19 mouse cellular contexts compared by ENCODE assay signal in the genomic region with DNA sequence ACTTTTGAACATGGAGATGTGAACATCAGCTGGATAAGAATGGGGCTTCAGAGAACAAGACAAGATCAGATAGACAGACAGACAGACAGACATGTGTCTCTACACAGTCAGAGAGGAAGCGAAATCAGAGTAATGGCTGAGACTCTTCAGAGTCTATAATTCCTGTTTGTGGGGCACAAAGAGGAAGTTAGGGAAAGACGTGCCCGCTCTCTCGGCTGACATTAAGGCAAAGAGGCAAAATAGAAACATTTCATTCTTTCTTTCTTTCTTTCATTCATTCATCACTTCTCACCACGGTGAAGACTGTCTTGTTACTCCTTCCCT. TPM values are rescaled to one million over a fixed set of nuclear protein-coding genes. Genes with fewer than 3 reads are reported as not detected.
A peak's percentile ranks its signal among the peaks of the same experiment; 100 is the strongest.
DNase-seq lines count a peak whose midpoint lies in the region; ATAC-seq and TF ChIP-seq lines count a peak whose summit lies in the region.
"Had no signal": no experiment of that assay in that cellular context is flagged by ENCODE, and none has a peak within 500 bp of the region (broad histone marks: within the 10 kb centered on the region; RNA-seq: fewer than 3 reads in every experiment).

No protein-coding gene starts in this region.

- no peaks in the 10 kb centered on the region for H3K27me3 ChIP-seq in midbrain, embryonic 11.5 days (ENCODE audit: control insufficient read depth, insufficient read depth, low read length)
- H3K27me3 ChIP-seq in midbrain, postnatal 0 days (ENCODE audit: insufficient read depth, low read length), result no peaks in the 10 kb centered on the region
- H3K27me3 ChIP-seq: embryonic facial prominence, embryonic 12.5 days; forebrain, embryonic 15.5 days; lung, embryonic 15.5 days; midbrain, embryonic 12.5 days had no signal

- H3K4me2 ChIP-seq in midbrain, embryonic 11.5 days, result no peak overlapping the region
- H3K4me2 ChIP-seq in midbrain, postnatal 0 days (ENCODE audit: low read depth, low read length, poor library complexity, severe bottlenecking), result no peak overlapping the region
- H3K4me2 ChIP-seq: embryonic facial prominence, embryonic 12.5 days; forebrain, embryonic 15.5 days; liver, embryonic 11.5 days; lung, embryonic 15.5 days; midbrain, embryonic 12.5 days had no signal

- H3K4me3 ChIP-seq in midbrain, embryonic 11.5 days (ENCODE audit: low read depth, low read length), result no peak overlapping the region
- no peak overlapping the region for H3K4me3 ChIP-seq in midbrain, postnatal 0 days (ENCODE audit: low read depth, low read length)
- H3K4me3 ChIP-seq in bone marrow macrophage, adult 2 months (ENCODE audit: insufficient read depth, low read length), result peak overlapping the region; percentile 8
- H3K4me3 ChIP-seq: embryonic facial prominence, embryonic 12.5 days; forebrain, embryonic 15.5 days; lung, embryonic 15.5 days; midbrain, embryonic 12.5 days; myocyte had no signal

- TF ChIP-seq POLR2A in bone marrow macrophage, adult 2 months (IDR thresholded peaks at IDR 0.05; ENCODE audit: borderline replicate concordance, low read depth, low read length), result no peak

- no peaks in the 10 kb centered on the region for H3K9me3 ChIP-seq in midbrain, embryonic 11.5 days (ENCODE audit: control insufficient read depth, low read length)
- no peaks in the 10 kb centered on the region for H3K9me3 ChIP-seq in midbrain, postnatal 0 days (ENCODE audit: low read length)
- H3K9me3 ChIP-seq: embryonic facial prominence, embryonic 12.5 days; forebrain, embryonic 15.5 days; lung, embryonic 15.5 days; midbrain, embryonic 12.5 days had no signal

- H3K4me1 ChIP-seq in midbrain, embryonic 11.5 days (ENCODE audit: control insufficient read depth, insufficient read depth, low read length), result peaks cover 5% of the 10 kb centered on the region; the same call in 1 of the 2 replicates
- H3K4me1 ChIP-seq in midbrain, postnatal 0 days (ENCODE audit: insufficient read depth, low read length), result no peaks in the 10 kb centered on the region
- H3K4me1 ChIP-seq in bone marrow macrophage, adult 2 months (ENCODE audit: control insufficient read depth, insufficient read depth, low read length), result peaks cover 40% of the 10 kb centered on the region
- H3K4me1 ChIP-seq: embryonic facial prominence, embryonic 12.5 days had no signal

- TF ChIP-seq CTCF in midbrain, postnatal 0 days (IDR thresholded peaks at IDR 0.05), result no peak
- no peak for TF ChIP-seq CTCF in bone marrow macrophage, adult 2 months (IDR thresholded peaks at IDR 0.05; ENCODE audit: low read depth, low read length)

- 95% methylated on average over 5 of the region's 5 CpGs for WGBS in midbrain, embryonic 11.5 days
- WGBS in midbrain, postnatal 0 days, result 90% methylated on average over 5 of the region's 5 CpGs

- no peak for ATAC-seq in midbrain, embryonic 11.5 days (ENCODE audit: low FRiP score)
- ATAC-seq in midbrain, postnatal 0 days (ENCODE audit: low FRiP score), result no peak
- ATAC-seq in granulocyte monocyte progenitor cell, adult 5-6 weeks (replicated peaks; ENCODE audit: poor library complexity, severe bottlenecking), result peak; percentile 58
- ATAC-seq: activated CD4-positive, CD25-positive, alpha-beta regulatory T cell, adult 4 months; forebrain, embryonic 15.5 days had no signal

- no peaks in the 10 kb centered on the region for H3K36me3 ChIP-seq in midbrain, embryonic 11.5 days (ENCODE audit: control insufficient read depth, insufficient read depth, low read length)
- no peaks in the 10 kb centered on the region for H3K36me3 ChIP-seq in midbrain, postnatal 0 days (ENCODE audit: insufficient read depth, low read length)
- H3K36me3 ChIP-seq: embryonic facial prominence, embryonic 12.5 days; forebrain, embryonic 15.5 days; lung, embryonic 15.5 days; midbrain, embryonic 12.5 days had no signal

- H3K9ac ChIP-seq in midbrain, embryonic 11.5 days (ENCODE audit: low read length), result no peak overlapping the region
- H3K9ac ChIP-seq in midbrain, postnatal 0 days (replicated peaks; ENCODE audit: low read length, poor library complexity, severe bottlenecking), result no peak overlapping the region
- H3K9ac ChIP-seq: embryonic facial prominence, embryonic 12.5 days; forebrain, embryonic 15.5 days; lung, embryonic 15.5 days; midbrain, embryonic 12.5 days had no signal

- no peak overlapping the region for H3K27ac ChIP-seq in midbrain, embryonic 11.5 days (ENCODE audit: low read depth, low read length)
- no peak overlapping the region for H3K27ac ChIP-seq in midbrain, postnatal 0 days (ENCODE audit: low read depth, low read length)
- H3K27ac ChIP-seq in bone marrow macrophage, adult 2 months (ENCODE audit: insufficient read depth, low read depth, low read length), result peak overlapping the region; percentile 96
- H3K27ac ChIP-seq: embryonic facial prominence, embryonic 12.5 days; forebrain, embryonic 15.5 days; lung, embryonic 15.5 days; midbrain, embryonic 12.5 days had no signal

- DNase-seq in midbrain, embryonic 11.5 days (ENCODE audit: low spot score, missing footprints), result peak; percentile 2
- DNase-seq in midbrain, postnatal 0 days (ENCODE audit: low spot score), result no peak
- DNase-seq in right cerebral cortex, postnatal 36 days (ENCODE audit: low spot score in 2 of 2), result no peak
- no peak for DNase-seq in cerebellum, adult 9-11 months
- DNase-seq in layer of hippocampus, adult 9-11 months, result no peak
- DNase-seq: adrenal gland, postnatal 36 days; cerebellum, adult 11-12 months; layer of hippocampus, postnatal 36 days; left cerebral cortex, postnatal 4 days; right cerebral cortex, postnatal 4 days had no signal

RNA-seq across cellular contexts. Expression of a gene that starts 4.4 kb away (rescaled TPM):
- polyA plus RNA-seq in midbrain, embryonic 11.5 days (2014; fragmentation: Nextera tagmentation; extraction: Ambion mirVana), result 38.8 and 39.9 TPM in 2 replicates
- 17.0 and 23.7 TPM in 2 replicates for total RNA-seq in midbrain, postnatal 0 days (2014; rRNA removed)
- 10.3 and 11.4 TPM in 2 replicates for polyA plus RNA-seq in midbrain, postnatal 0 days (2015; fragmentation: Nextera tagmentation; extraction: Ambion mirVana)
- 225 and 233 TPM in 2 replicates for polyA plus RNA-seq in bone marrow macrophage, adult 2 months (2012; ENCODE audit: insufficient read depth, insufficient read length, missing spikeins)
- 40.7 and 44.9 TPM in 2 replicates for total RNA-seq in granulocyte monocyte progenitor cell, adult 5-6 weeks (2014; fragmentation: Nextera tagmentation)
- 52.1 and 54.9 TPM in 2 replicates for total RNA-seq in granulocyte monocyte progenitor cell, adult 5-6 weeks (2017)

RNA-seq across cellular contexts. Expression of a gene that starts 48.4 kb away (rescaled TPM):
- polyA plus RNA-seq in midbrain, embryonic 11.5 days (2014; fragmentation: Nextera tagmentation; extraction: Ambion mirVana), result 1,296 and 1,418 TPM in 2 replicates
- total RNA-seq in midbrain, postnatal 0 days (2014; rRNA removed), result 675 and 762 TPM in 2 replicates
- polyA plus RNA-seq in midbrain, postnatal 0 days (2015; fragmentation: Nextera tagmentation; extraction: Ambion mirVana), result 1,218 and 1,259 TPM in 2 replicates
- polyA plus RNA-seq in bone marrow macrophage, adult 2 months (2012; ENCODE audit: insufficient read depth, insufficient read length, missing spikeins), result 141 and 146 TPM in 2 replicates
- 218 and 229 TPM in 2 replicates for total RNA-seq in granulocyte monocyte progenitor cell, adult 5-6 weeks (2014; fragmentation: Nextera tagmentation)
- total RNA-seq in granulocyte monocyte progenitor cell, adult 5-6 weeks (2017), result 198 and 212 TPM in 2 replicates

RNA-seq across cellular contexts. Expression of a gene that starts 52.9 kb away (rescaled TPM):
- polyA plus RNA-seq in midbrain, embryonic 11.5 days (2014; fragmentation: Nextera tagmentation; extraction: Ambion mirVana), result 49.5 and 50.8 TPM in 2 replicates
- 16.0 and 22.2 TPM in 2 replicates for total RNA-seq in midbrain, postnatal 0 days (2014; rRNA removed)
- polyA plus RNA-seq in midbrain, postnatal 0 days (2015; fragmentation: Nextera tagmentation; extraction: Ambion mirVana), result 19.8 and 24.1 TPM in 2 replicates
- 44.9 and 49.5 TPM in 2 replicates for polyA plus RNA-seq in bone marrow macrophage, adult 2 months (2012; ENCODE audit: insufficient read depth, insufficient read length, missing spikeins)
- total RNA-seq in granulocyte monocyte progenitor cell, adult 5-6 weeks (2014; fragmentation: Nextera tagmentation), result 39.0 and 46.8 TPM in 2 replicates
- 27.1 and 34.6 TPM in 2 replicates for total RNA-seq in granulocyte monocyte progenitor cell, adult 5-6 weeks (2017)
